Mouse (Mus musculus): ENCODE measurements at regions not wholly inside any gene's neighbourhood (a gene's known extent, or its start where the extent isn't known, plus 50 kb on each side); places are given as distances from the start of the nearest gene placed in this dataset.

DNA sequence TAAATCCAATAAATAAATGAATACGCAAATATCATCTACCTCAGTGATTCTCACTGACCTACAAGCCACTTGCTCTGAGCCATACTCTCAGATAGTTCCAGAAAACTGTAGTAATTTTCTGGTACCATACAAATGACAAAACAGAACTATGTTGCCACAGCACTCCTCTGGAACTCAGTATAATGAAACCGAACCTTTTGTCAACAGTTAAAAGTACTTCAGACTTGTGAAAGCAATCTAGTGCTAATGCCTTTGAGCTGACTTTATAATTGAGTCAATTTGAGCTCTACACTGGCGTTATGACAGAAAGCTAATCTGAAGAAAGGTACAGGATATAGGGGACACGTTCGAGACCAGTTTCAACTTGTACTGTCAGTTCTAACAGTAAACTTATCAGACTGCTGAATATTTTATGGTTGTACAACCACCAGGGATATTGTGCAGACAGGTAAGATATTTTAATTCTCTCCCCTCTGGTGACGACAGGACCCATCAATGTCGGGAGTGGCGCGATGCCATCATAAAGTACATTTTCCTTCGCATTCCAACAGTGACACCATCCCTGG lies 449.0 kb downstream of the Atp23 start:
- TF ChIP-seq GATA1 (IDR thresholded peaks at IDR 0.05; ENCODE audit: borderline replicate concordance, low read length), result no peak
- TF ChIP-seq FLI1 (IDR thresholded peaks at IDR 0.05; ENCODE audit: low read length), result no peak

All from megakaryocyte, embryonic 14.5 days (primary cell).